Mouse (Mus musculus): ENCODE data around the gene Asic2.

The Asic2 gene

GRCm38 (mm10) chr11:80906456-80906855, 1061.8 kb downstream of the Asic2 start:
- no peak for DNase-seq (ENCODE audit: low spot score)

- no peak for DNase-seq (ENCODE audit: low spot score)
Observed at GRCm38 (mm10) chr11:80904559-80904958, 1063.7 kb downstream of the Asic2 start.

- DNase-seq (ENCODE audit: low spot score) = no peak
Observed at GRCm38 (mm10) chr11:80903426-80903825, 1064.8 kb downstream of the Asic2 start.

- no peak for DNase-seq (ENCODE audit: low spot score)
Observed at GRCm38 (mm10) chr11:80902664-80903063, 1065.6 kb downstream of the Asic2 start.

GRCm38 (mm10) chr11:80900555-80900954, 1067.7 kb downstream of the Asic2 start:
- no peak for DNase-seq (ENCODE audit: low spot score)

GRCm38 (mm10) chr11:80895853-80896252, 1072.4 kb downstream of the Asic2 start:
- no peak for DNase-seq (ENCODE audit: low spot score)

- DNase-seq (ENCODE audit: low spot score) = no peak
Observed at GRCm38 (mm10) chr11:80889336-80890063, 1078.8 kb downstream of the Asic2 start.

GRCm38 (mm10) chr11:80887021-80887420, 1081.2 kb downstream of the Asic2 start:
- DNase-seq (ENCODE audit: low spot score) = no peak

GRCm38 (mm10) chr11:80886365-80886764, 1081.9 kb downstream of the Asic2 start:
- no peak for DNase-seq (ENCODE audit: low spot score)

- no peak for DNase-seq (ENCODE audit: low spot score)
Observed at GRCm38 (mm10) chr11:80884521-80885231, 1083.6 kb downstream of the Asic2 start.

- DNase-seq (ENCODE audit: low spot score) = no peak
Observed at GRCm38 (mm10) chr11:80882229-80882810, 1085.9 kb downstream of the Asic2 start.

- DNase-seq (ENCODE audit: low spot score) = no peak
Observed at GRCm38 (mm10) chr11:80878026-80878425, 1090.2 kb downstream of the Asic2 start.

GRCm38 (mm10) chr11:80877131-80877651, 1091.1 kb downstream of the Asic2 start:
- no peak for DNase-seq (ENCODE audit: low spot score)

- peak; percentile 50 for DNase-seq (ENCODE audit: low spot score)
Observed at GRCm38 (mm10) chr11:80872509-80873474, 1095.5 kb downstream of the Asic2 start.

GRCm38 (mm10) chr11:80868039-80868438, 1100.2 kb downstream of the Asic2 start:
- DNase-seq (ENCODE audit: low spot score) = no peak

- no peak for DNase-seq (ENCODE audit: low spot score)
Observed at GRCm38 (mm10) chr11:80862941-80863340, 1105.3 kb downstream of the Asic2 start.

- no peak for DNase-seq (ENCODE audit: low spot score)
Observed at GRCm38 (mm10) chr11:80858065-80858464, 1110.2 kb downstream of the Asic2 start, which contains the start of gene Spaca3. Gene Spaca3 (plus strand): TSS chr11:80858365.

- no peak for DNase-seq (ENCODE audit: low spot score)
Observed at GRCm38 (mm10) chr11:80856827-80857226, 1111.4 kb downstream of the Asic2 start.

GRCm38 (mm10) chr11:80854908-80855307, 1113.3 kb downstream of the Asic2 start:
- DNase-seq (ENCODE audit: low spot score) = no peak

- no peak for DNase-seq (ENCODE audit: low spot score)
Observed at GRCm38 (mm10) chr11:80854430-80854829, 1113.8 kb downstream of the Asic2 start.

- no peak for DNase-seq (ENCODE audit: low spot score)
Observed at GRCm38 (mm10) chr11:80853014-80853413, 1115.2 kb downstream of the Asic2 start.

- DNase-seq (ENCODE audit: low spot score) = no peak
Observed at GRCm38 (mm10) chr11:80851859-80852258, 1116.4 kb downstream of the Asic2 start.

All from spleen, adult 12 weeks (tissue).